Mouse (Mus musculus): ENCODE data around the gene Fbxo34.

GRCm38 (mm10) chr14:47525861-47526260 is 75.6 kb downstream of the Fbxo34 start:
- TF ChIP-seq CTCF (conservative IDR thresholded peaks at IDR 0.05; ENCODE audit: low read length) (no peak), NANOG (IDR thresholded peaks at IDR 0.05; ENCODE audit: borderline replicate concordance, low read length) (no peak)
